Mouse (Mus musculus): ENCODE results near the gene Zfp874b. TPM values are rescaled to one million over a fixed set of nuclear protein-coding genes. Genes with fewer than 3 reads are reported as not detected.
"Not testable (repeated sequence)": the region's sequence is repeated elsewhere in the genome, so short reads cannot be mapped to it uniquely, and the experiment has no call there.

Gene Zfp874b
- 10 to 100 TPM; 10.6 to 12.1 TPM for total RNA-seq (2021)

GRCm38 (mm10) chr13:67483625-67484423, at the start of gene Zfp874b:
Zfp874b (minus strand) TSS chr13:67484258.
- DNase-seq = peak; percentile 75
- intact Hi-C loops (cut with DNase I) = no loop called here

GRCm38 (mm10) chr13:67527049-67527730, 43.1 kb upstream of the Zfp874b start:
- DNase-seq = no peak
- intact Hi-C loops (cut with DNase I) = no loop called here

- DNase-seq = peak; percentile 90
- intact Hi-C loops (cut with DNase I) = no loop called here
Measured at GRCm38 (mm10) chr13:67525753-67526410, 41.8 kb upstream of the Zfp874b start, which contains the start of the genes Gm26965 and Zfp87. Gm26965 (minus strand) TSS chr13:67526151. Zfp87 (minus strand) TSS chr13:67526177.

- intact Hi-C loops (cut with DNase I) = no loop called here
- no peak for DNase-seq
Measured at GRCm38 (mm10) chr13:67500908-67501307, 16.9 kb upstream of the Zfp874b start.

GRCm38 (mm10) chr13:67500084-67500719, 16.1 kb upstream of the Zfp874b start, which contains the start of gene Zfp58:
Zfp58 (minus strand) TSS chr13:67500555.
- intact Hi-C loops (cut with DNase I) = no loop called here
- DNase-seq = peak; percentile 68

GRCm38 (mm10) chr13:67495631-67496030, 11.6 kb upstream of the Zfp874b start:
- intact Hi-C loops (cut with DNase I) = no loop called here
- no peak for DNase-seq

- intact Hi-C loops (cut with DNase I) = no loop called here
- DNase-seq = no peak
Measured at GRCm38 (mm10) chr13:67484424-67484811, 360 bp upstream of the Zfp874b start.

- DNase-seq = no peak
- intact Hi-C loops (cut with DNase I) = no loop called here
Measured at GRCm38 (mm10) chr13:67481528-67481927, 2.5 kb downstream of the Zfp874b start.

GRCm38 (mm10) chr13:67469274-67469673, 14.8 kb downstream of the Zfp874b start:
- intact Hi-C loops (cut with DNase I) = no loop called here
- no peak for DNase-seq

- intact Hi-C loops (cut with DNase I); DNase-seq: not testable (repeated sequence)
Measured at GRCm38 (mm10) chr13:67463506-67464185, 20.4 kb downstream of the Zfp874b start.

GRCm38 (mm10) chr13:67452021-67452309, 32.1 kb downstream of the Zfp874b start:
- no peak for DNase-seq

GRCm38 (mm10) chr13:67451172-67452020, 32.7 kb downstream of the Zfp874b start, which contains the start of gene Zfp874a:
Zfp874a (minus strand) TSS chr13:67451624.
- intact Hi-C loops (cut with DNase I) = no loop called here
- peak; percentile 81 for DNase-seq

More at GRCm38 (mm10) chr13:67452021-67452309, 32.1 kb downstream of the Zfp874b start:
- intact Hi-C loops (cut with DNase I) = no loop called here

GRCm38 (mm10) chr13:67437095-67437494, 47.0 kb downstream of the Zfp874b start:
- intact Hi-C loops (cut with DNase I); DNase-seq: not testable (repeated sequence)

- intact Hi-C loops (cut with DNase I) = no loop called here
- DNase-seq = no peak
Measured at GRCm38 (mm10) chr13:67428116-67428515, 55.9 kb downstream of the Zfp874b start.

GRCm38 (mm10) chr13:67425699-67426098, 58.4 kb downstream of the Zfp874b start:
- intact Hi-C loops (cut with DNase I); DNase-seq: not testable (repeated sequence)

GRCm38 (mm10) chr13:67422532-67422931, 61.5 kb downstream of the Zfp874b start:
- intact Hi-C loops (cut with DNase I); DNase-seq: not testable (repeated sequence)
